Mouse (Mus musculus): ENCODE measurements at regions not wholly inside any gene's neighbourhood (a gene's known extent, or its start where the extent isn't known, plus 50 kb on each side); places are given as distances from the start of the nearest gene placed in this dataset.

- no peak for TF ChIP-seq CTCF (IDR thresholded peaks at IDR 0.05; ENCODE audit: low read depth)
- TF ChIP-seq EP300 (IDR thresholded peaks at IDR 0.05; ENCODE audit: low read depth): no peak
These were observed 92.4 kb upstream of the Mtap start for GRCm38 (mm10) chr4:89044516-89044915.
